Mouse (Mus musculus) megakaryocyte progenitor cell, adult 5-6 weeks (primary cell): Measurements from ENCODE around the gene Rbmx2. TPM values are rescaled to one million over a fixed set of nuclear protein-coding genes. Genes with fewer than 3 reads are reported as not detected.
A peak's percentile ranks its signal among the peaks of the same experiment; 100 is the strongest.

Source experiments
- ATAC-seq: replicated peaks from 2 replicates; pipeline ENCODE4 v1.8.0; 2016; ENCODE audit warnings: mild to moderate bottlenecking, moderate TSS enrichment, inconsistent platforms; ENCODE audit not compliant: poor library complexity
- total RNA-seq, 2 experiments: library from RNA; stranded (forward) in 1 of 2; stranded (reverse) in 1 of 2; fragments of 157-497, 149-512 nt in 1 of 2; fragments of 200-1000 nt in 1 of 2; gene quantifications; 2 replicates each; pipeline versions ENCODE4 v1.2.3 to v1.2.4; 2015 to 2017

The Rbmx2 gene
- total RNA-seq (2015) (17.0 and 20.5 TPM in 2 replicates), total RNA-seq (2017) (16.4 and 16.9 TPM in 2 replicates)

DNA sequence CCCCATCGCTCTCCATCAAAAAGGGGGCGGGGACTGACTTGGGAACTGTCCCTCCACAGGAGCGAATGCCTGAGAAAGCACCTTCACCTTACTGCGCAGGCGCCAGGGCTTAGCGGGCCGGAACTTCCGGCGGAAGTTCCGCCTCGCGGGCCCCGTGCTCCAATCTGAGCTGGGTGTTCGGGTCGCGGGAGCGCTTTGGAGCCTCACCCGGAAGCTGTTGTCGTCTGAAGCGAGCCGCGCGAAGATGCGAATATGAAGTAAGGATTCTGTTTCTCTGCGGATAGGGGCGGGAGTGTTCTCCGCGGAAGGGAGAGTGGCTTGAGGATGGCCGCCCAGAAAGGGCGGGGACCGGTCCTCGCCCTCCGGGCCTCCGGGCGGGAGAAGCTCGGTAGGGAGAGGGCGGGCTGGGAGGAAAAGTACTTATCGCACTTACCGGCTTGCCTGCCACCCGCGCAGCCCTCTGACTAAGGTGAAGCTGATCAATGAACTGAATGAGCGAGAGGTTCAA lies at the start of gene Rbmx2:
Rbmx2 (plus strand) TSS at position 141 of the 508 bp plus-strand sequence.
- peak; percentile 98 for ATAC-seq

DNA sequence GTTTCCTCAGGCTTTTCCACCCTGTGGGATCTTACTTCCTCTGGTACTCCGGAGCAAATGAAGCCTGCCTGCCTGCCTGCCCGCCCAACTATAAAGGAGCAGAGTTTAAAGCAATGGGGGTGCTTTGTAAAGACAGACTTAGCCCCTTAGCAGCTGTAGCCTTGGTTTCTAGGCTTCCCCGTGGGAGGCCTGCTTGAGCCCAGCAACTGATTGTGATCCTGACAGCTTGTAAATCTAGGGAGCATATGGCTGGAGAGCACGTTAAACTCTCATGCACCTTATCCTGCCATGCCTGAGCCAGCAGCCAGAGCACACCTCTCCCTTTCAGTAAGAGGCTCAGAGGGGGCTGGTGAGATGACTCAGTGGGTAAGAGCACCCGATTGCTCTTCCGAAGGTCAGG lies 28.0 kb upstream of the Rbmx2 start:
- ATAC-seq: no peak

DNA sequence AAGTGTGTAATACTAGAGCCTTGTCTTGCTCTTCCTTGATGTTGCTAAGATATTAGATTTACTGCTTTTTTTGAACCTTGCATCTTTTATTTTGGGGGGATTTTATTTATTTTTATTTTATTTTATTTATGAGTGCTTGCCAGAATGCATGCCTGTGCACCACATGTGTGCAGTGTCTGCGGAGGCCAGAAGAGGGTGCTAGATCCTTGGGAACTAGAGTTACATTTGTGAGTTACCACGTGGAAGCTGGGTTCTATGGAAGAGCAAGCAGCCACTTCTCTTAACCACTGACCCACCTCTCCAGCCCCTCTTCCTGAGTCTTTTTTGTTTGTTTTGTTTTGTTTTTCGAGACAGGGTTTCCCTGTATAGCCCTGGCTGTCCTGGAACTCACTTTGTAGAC lies 25.2 kb upstream of the Rbmx2 start:
- peak; percentile 60 for ATAC-seq

DNA sequence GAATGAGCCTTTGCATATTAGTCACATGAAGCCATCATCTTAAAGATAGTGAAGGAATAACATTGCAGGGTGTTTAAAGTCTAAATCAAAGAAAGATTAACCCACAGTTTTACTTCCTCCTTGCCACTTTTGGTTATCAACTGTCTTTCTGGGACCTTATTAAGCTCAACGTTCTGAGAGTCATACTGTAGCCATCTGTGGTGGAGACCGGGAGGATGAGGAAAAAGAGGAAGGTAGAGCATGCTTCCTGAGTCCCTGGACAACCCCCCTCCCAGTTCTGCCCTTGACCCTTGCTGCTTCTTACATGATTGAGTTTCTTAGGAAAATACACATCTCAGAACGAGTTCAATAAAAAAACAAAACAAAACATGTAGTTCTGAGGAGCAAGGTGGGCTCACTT lies 23.1 kb upstream of the Rbmx2 start:
- ATAC-seq: peak; percentile 72

DNA sequence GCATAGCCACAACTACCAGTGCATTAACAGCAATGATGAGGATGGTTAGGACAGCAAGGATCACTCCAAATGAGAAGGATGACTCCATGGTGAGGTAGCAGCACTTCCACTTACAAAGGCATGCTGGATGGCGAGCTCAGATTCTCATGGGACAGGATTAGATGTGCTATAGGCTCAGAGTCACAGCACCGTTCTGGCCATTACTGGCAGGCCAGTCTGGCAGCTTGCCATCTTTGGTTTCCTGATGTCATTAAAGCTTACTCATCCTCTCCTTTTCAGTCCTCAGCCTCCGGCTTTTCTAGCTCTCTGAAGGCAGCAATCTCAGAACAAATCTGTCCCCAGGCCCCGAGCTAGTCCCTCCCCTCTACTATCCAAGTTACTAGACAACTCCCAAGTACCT lies 20.6 kb upstream of the Rbmx2 start, which contains the start of gene Gpr119:
Gpr119 (minus strand) TSS at position 308 of the 400 bp plus-strand sequence.
- ATAC-seq: no peak

DNA sequence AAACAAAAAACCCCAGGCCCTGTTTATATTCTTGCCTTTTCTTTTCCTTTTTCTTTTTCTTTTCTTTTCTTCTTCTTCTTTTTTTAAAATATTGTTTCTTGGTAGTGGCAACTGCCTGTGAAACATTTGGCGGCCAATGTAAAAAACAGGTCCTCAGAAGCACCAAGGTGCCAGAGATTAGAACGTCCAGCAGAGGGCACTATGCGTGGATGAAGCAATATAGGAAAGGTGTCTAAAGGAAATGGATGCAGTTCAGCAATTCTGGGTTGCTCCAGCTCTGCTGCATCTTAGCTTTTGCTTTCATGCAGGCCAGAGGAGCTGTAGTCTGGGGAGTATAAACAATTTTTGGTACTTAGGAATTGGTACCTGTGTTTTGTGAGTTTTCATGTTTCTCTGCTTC lies 11.4 kb upstream of the Rbmx2 start:
- peak; percentile 81 for ATAC-seq

DNA sequence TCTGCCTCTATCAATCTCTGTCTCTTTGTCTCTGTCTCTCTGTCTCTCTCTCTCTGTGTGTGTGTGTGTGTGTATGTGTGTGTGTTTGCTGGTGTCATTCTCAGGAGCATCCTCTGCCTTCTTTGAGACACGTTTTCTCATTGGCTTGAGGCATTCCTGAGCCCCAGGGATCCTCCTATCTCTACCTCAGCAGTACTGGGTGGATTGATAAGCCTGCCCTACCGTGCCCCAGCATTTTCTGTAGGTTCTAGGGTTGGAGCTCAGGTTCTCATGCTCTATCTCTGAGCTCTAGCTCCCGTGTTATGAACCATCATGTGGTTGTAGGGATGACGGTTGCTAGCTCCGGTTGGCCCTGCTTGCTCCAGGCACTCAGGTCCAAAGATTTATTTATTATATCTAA lies 10.9 kb upstream of the Rbmx2 start:
- no peak for ATAC-seq

DNA sequence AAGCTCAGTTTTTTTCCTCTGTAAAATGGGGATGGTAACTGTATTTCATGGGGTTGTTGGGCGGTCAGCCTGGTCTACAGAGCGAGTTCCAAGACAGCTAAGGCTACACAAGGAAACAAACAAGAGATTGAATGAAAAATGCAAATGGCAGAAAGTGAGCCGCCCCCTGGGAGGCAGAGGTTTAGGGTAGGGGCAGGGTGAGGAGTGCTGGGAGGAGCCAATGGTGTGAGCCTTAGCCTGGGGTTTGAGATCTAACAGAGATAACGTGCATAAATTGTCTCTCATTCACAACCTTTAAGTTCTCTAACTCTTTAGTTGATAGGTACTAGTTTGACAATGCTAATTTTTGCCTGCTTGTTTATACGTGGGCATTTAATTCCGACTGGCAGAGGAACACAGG lies 344 bp upstream of the Rbmx2 start:
- ATAC-seq: peak; percentile 54

DNA sequence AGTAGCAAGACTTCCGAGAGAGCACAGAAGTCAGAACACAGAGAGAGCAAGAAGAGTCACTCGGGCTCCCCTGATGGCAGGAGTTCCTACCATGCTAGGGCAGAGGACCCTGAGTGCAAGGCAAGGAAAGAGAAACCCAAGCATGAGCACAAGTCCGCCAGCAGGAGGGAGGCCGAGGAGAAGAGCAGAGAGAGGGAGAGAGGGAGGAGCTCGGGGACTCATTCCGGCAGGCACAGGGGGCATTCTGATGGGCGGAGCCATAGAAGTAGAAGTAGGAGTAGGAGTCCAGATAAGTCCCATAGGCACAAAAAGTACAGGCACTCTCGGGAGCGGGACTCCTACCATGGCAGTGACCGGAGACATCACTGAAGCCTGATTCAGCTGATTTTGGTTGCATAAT lies 14.9 kb downstream of the Rbmx2 start:
- no peak for ATAC-seq

DNA sequence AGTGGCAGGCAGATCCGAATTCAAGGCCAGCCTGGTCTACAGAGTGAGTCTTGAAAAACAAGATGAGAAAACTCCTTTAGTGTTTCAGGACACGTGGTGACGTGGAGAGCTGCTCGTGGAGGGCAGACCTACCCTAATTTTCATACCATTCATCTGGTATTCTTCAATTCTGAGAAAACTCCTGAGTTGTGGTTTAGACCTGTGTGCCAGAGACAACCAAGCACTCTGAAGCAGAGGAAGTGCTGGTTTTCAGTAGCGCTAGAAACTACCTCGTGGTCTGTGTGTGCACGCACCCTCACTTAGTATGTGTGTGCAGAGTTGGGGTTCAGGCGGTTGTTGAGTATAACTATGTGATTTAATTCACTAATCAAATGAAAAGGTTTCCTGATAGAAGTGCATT lies 18.0 kb downstream of the Rbmx2 start:
- no peak for ATAC-seq

DNA sequence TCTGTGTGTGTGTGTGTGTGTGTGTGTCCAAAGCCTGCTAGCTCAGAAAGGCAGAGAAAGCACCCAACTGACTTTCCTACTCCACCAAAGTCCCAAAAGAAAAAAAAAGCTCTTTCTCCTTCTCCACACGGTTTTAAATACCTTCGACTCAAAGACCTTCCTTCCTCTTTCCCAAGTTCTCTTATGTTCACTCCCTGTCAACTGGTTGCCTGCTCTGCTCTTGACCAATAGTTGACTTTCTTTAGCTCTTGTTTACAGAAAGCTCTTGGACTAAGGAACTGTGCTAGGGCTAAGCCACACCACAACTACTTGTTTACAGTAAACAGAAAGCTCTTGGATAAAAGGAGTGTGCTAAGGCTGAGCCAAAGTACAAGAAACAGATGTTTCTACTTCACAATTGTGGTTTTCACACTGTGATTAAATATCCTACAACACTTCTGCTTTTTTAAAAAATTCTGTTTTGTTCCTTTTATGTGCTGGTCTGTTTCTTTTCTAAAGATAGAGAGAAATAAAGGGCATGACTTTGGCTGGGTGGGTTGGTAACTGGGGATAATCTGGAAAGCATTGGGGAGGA lies 60.0 kb downstream of the Rbmx2 start:
- peak; percentile 65 for ATAC-seq

Other genes starting within 250 kb of the Rbmx2 start
- 54.9 and 57.2 TPM in 2 replicates for gene Elf4, start 231.9 kb upstream of the Rbmx2 start, total RNA-seq (2015)
- 12.7 and 13.2 TPM in 2 replicates for gene Elf4, start 231.9 kb upstream of the Rbmx2 start, total RNA-seq (2017)
- 86.4 and 93.7 TPM in 2 replicates for gene Aifm1, start 181.4 kb upstream of the Rbmx2 start, total RNA-seq (2015)
- 85.2 and 105 TPM in 2 replicates for gene Aifm1, start 181.4 kb upstream of the Rbmx2 start, total RNA-seq (2017)
- gene Rab33a, start 175.7 kb upstream of the Rbmx2 start, total RNA-seq (2015): 0.17 and 0.84 TPM in 2 replicates
- gene Rab33a, start 175.7 kb upstream of the Rbmx2 start, total RNA-seq (2017): 0.14 TPM in 1 of 2 replicates, not detected in the other
- gene Zfp280c, start 100.5 kb upstream of the Rbmx2 start, total RNA-seq (2015): 57.9 and 69.2 TPM in 2 replicates
- gene Zfp280c, start 100.5 kb upstream of the Rbmx2 start, total RNA-seq (2017): 22.4 and 30.0 TPM in 2 replicates
- gene Slc25a14, start 71.6 kb upstream of the Rbmx2 start, total RNA-seq (2015): 5.0 and 5.8 TPM in 2 replicates
- gene Slc25a14, start 71.6 kb upstream of the Rbmx2 start, total RNA-seq (2017): 6.4 and 8.3 TPM in 2 replicates
- gene Gpr119, start 20.5 kb upstream of the Rbmx2 start, total RNA-seq (2015): not detected in 2 replicates
- not detected in 2 replicates for gene Gpr119, start 20.5 kb upstream of the Rbmx2 start, total RNA-seq (2017)
- not detected in 2 replicates for gene Gm595, start 182.7 kb downstream of the Rbmx2 start, total RNA-seq (2015)
- gene Gm595, start 182.7 kb downstream of the Rbmx2 start, total RNA-seq (2017): not detected in 2 replicates